Mouse (Mus musculus) A20 (cell line): ENCODE measurements around the gene Nrxn2.
A peak's percentile ranks its signal among the peaks of the same experiment; 100 is the strongest.

ENCODE experiments used
- DNase-seq: peaks from one replicate; pipeline ENCODE4 v3.0.0-alpha.2; 2011; ENCODE audit warnings: low read depth, low spot score

Nrxn2 gene

GRCm38 (mm10) chr19:6416124-6416770 lies 2.3 kb upstream of the Nrxn2 start:
- DNase-seq = no peak

GRCm38 (mm10) chr19:6416894-6417761 lies 1.4 kb upstream of the Nrxn2 start:
- no peak for DNase-seq

- DNase-seq = no peak
These were observed 607 bp downstream of the Nrxn2 start for GRCm38 (mm10) chr19:6418984-6419692.

GRCm38 (mm10) chr19:6419805-6420310 lies 1.3 kb downstream of the Nrxn2 start:
- DNase-seq = no peak

GRCm38 (mm10) chr19:6420481-6421210 lies 2.1 kb downstream of the Nrxn2 start:
- no peak for DNase-seq

- no peak for DNase-seq
These were observed 2.7 kb downstream of the Nrxn2 start for GRCm38 (mm10) chr19:6421211-6421590.

- no peak for DNase-seq
These were observed 3.5 kb downstream of the Nrxn2 start for GRCm38 (mm10) chr19:6422014-6422413.

GRCm38 (mm10) chr19:6423241-6423640 lies 4.7 kb downstream of the Nrxn2 start:
- DNase-seq = no peak

- DNase-seq = no peak
These were observed 5.8 kb downstream of the Nrxn2 start for GRCm38 (mm10) chr19:6424137-6424881.

- no peak for DNase-seq
These were observed 7.1 kb downstream of the Nrxn2 start for GRCm38 (mm10) chr19:6425595-6425994.

GRCm38 (mm10) chr19:6426703-6427500 lies 8.4 kb downstream of the Nrxn2 start:
- peak; percentile 35 for DNase-seq

- no peak for DNase-seq
These were observed 9.3 kb downstream of the Nrxn2 start for GRCm38 (mm10) chr19:6427653-6428434.

GRCm38 (mm10) chr19:6428501-6429200 lies 10.1 kb downstream of the Nrxn2 start:
- no peak for DNase-seq

GRCm38 (mm10) chr19:6443016-6443415 lies 24.5 kb downstream of the Nrxn2 start:
- no peak for DNase-seq

- peak; percentile 73 for DNase-seq
These were observed 27.4 kb downstream of the Nrxn2 start for GRCm38 (mm10) chr19:6445761-6446423.

GRCm38 (mm10) chr19:6446736-6447437 lies 28.4 kb downstream of the Nrxn2 start:
- DNase-seq = no peak

GRCm38 (mm10) chr19:6448752-6449151 lies 30.2 kb downstream of the Nrxn2 start:
- DNase-seq = peak; percentile 17
